Mouse (Mus musculus): Measurements from ENCODE around the gene Bzw2.

GRCm38 (mm10) chr12:36047593-36047992 is 110.3 kb downstream of the Bzw2 start:
- no peak for TF ChIP-seq CTCF (IDR thresholded peaks at IDR 0.05; ENCODE audit: low read depth)
- TF ChIP-seq EP300 (optimal IDR thresholded peaks at IDR 0.05), result no peak
